Mouse (Mus musculus) CH12.LX (cell line): Measurements from ENCODE around the gene Ino80d. TPM values are rescaled to one million over a fixed set of nuclear protein-coding genes. Genes with fewer than 3 reads are reported as not detected.
A peak's percentile ranks its signal among the peaks of the same experiment; 100 is the strongest.

Experiments
- DNase-seq: peaks from one replicate; pipeline ENCODE4 v3.0.0-alpha.2; 2013; ENCODE audit errors: extremely low read depth
- H3K27ac ChIP-seq: 2 replicates; pipeline ENCODE4 v1.5.1; 2012; ENCODE audit warnings: low read depth, mild to moderate bottlenecking, control low read depth, moderate library complexity; ENCODE audit not compliant: insufficient read depth
- H3K27me3 ChIP-seq: replicated peaks from 2 replicates; pipeline ENCODE3; 2012; ENCODE audit warnings: inconsistent platforms
- H3K36me3 ChIP-seq, 2 experiments: replicated peaks in 1 of 2; 2 replicates each; pipeline versions ENCODE3 to v1.6.1; 2012; ENCODE audit warnings: inconsistent platforms in 1 of 2, low read length in 1 of 2, mild to moderate bottlenecking in 1 of 2, mixed read lengths in 1 of 2, moderate library complexity in 1 of 2; ENCODE audit not compliant: control insufficient read depth in 1 of 2, insufficient read depth in 1 of 2
- H3K4me1 ChIP-seq, 2 experiments: 2 replicates each; pipeline ENCODE4 v1.6.1; 2012; ENCODE audit warnings: inconsistent platforms in 1 of 2, moderate library complexity in 1 of 2; ENCODE audit not compliant: insufficient read depth in 2 of 2, control insufficient read depth in 1 of 2
- H3K4me2 ChIP-seq: 2 replicates; pipeline ENCODE4 v1.6.1; 2012; ENCODE audit warnings: low read depth, mild to moderate bottlenecking, control low read depth; ENCODE audit not compliant: poor library complexity, insufficient read depth, severe bottlenecking
- H3K4me3 ChIP-seq, 3 experiments: fragments of 150-350 bp in 1 of 3; sonication (generic) in 1 of 3; replicated peaks in 1 of 3; 2 replicates each; pipeline versions ENCODE3 to v1.5.1; 2011 to 2012; ENCODE audit warnings: low read depth in 2 of 3, low read length in 2 of 3, mild to moderate bottlenecking in 2 of 3, moderate library complexity in 2 of 3, control low read depth in 1 of 3, improper control_type of control experiment in 1 of 3, inconsistent platforms in 1 of 3, mixed read lengths in 1 of 3; ENCODE audit not compliant: poor library complexity in 1 of 3
- H3K79me2 ChIP-seq: replicated peaks from 2 replicates; pipeline ENCODE4 v1.6.1; 2012; ENCODE audit warnings: mild to moderate bottlenecking, moderate library complexity; ENCODE audit not compliant: control insufficient read depth, poor library complexity, insufficient read depth, severe bottlenecking; ENCODE audit errors: extremely low read depth
- H3K9ac ChIP-seq: 2 replicates; pipeline ENCODE4 v1.6.1; 2012; ENCODE audit warnings: low read depth, mild to moderate bottlenecking, control low read depth, moderate library complexity; ENCODE audit not compliant: insufficient read depth
- H3K9me3 ChIP-seq: replicated peaks from 2 replicates; pipeline ENCODE3; 2012; ENCODE audit warnings: low read length, inconsistent platforms, mixed read lengths
- BHLHE40 ChIP-seq: IDR thresholded peaks from 2 replicates; pipeline ENCODE4 v1.6.1; 2011; ENCODE audit warnings: mild to moderate bottlenecking, low read depth, low read length, improper control_type of control experiment
- CHD1 ChIP-seq: IDR thresholded peaks from 2 replicates; pipeline ENCODE4 v1.6.1; 2012; ENCODE audit warnings: low read depth, low read length, improper control_type of control experiment, inconsistent platforms
- CHD2 ChIP-seq: IDR thresholded peaks from 2 replicates; pipeline ENCODE4 v1.6.1; 2011; ENCODE audit warnings: low read length, improper control_type of control experiment
- CTCF ChIP-seq, 2 experiments: IDR thresholded peaks in 1 of 2; conservative IDR thresholded peaks in 1 of 2; 2 replicates each; pipeline ENCODE4 v1.5.1; 2011 to 2012; ENCODE audit warnings: low read depth in 2 of 2, low read length in 2 of 2, improper control_type of control experiment in 1 of 2, inconsistent platforms in 1 of 2, mild to moderate bottlenecking in 1 of 2, moderate library complexity in 1 of 2
- E2F4 ChIP-seq: IDR thresholded peaks from 2 replicates; pipeline ENCODE4 v1.6.1; 2011; ENCODE audit warnings: low read depth, low read length, improper control_type of control experiment; ENCODE audit not compliant: insufficient replicate concordance
- ELF1 ChIP-seq: IDR thresholded peaks from 2 replicates; pipeline ENCODE4 v1.6.1; 2014; ENCODE audit warnings: low read depth, mild to moderate bottlenecking, inconsistent platforms, low read length, improper control_type of control experiment
- ETS1 ChIP-seq: conservative IDR thresholded peaks from 2 replicates; pipeline ENCODE4 v1.6.1; 2012; ENCODE audit warnings: low read depth, mild to moderate bottlenecking, inconsistent platforms, low read length, improper control_type of control experiment, moderate library complexity
- GABPA ChIP-seq: IDR thresholded peaks from 2 replicates; pipeline ENCODE4 v1.6.1; 2012; ENCODE audit warnings: low read depth, low read length, improper control_type of control experiment, inconsistent platforms; ENCODE audit not compliant: insufficient replicate concordance
- HCFC1 ChIP-seq: IDR thresholded peaks from 2 replicates; pipeline ENCODE4 v1.6.1; 2012; ENCODE audit warnings: low read depth, mild to moderate bottlenecking, inconsistent platforms, low read length, improper control_type of control experiment
- IRF4 ChIP-seq: IDR thresholded peaks from 2 replicates; pipeline ENCODE4 v1.6.1; 2014; ENCODE audit warnings: low read depth, mild to moderate bottlenecking, inconsistent platforms, low read length, improper control_type of control experiment
- JUN ChIP-seq: IDR thresholded peaks from 2 replicates; pipeline ENCODE4 v1.6.1; 2011; ENCODE audit warnings: low read depth, mild to moderate bottlenecking, low read length, improper control_type of control experiment, moderate library complexity; ENCODE audit not compliant: insufficient read depth
- JUND ChIP-seq: conservative IDR thresholded peaks from 2 replicates; pipeline ENCODE4 v1.6.1; 2011; ENCODE audit warnings: low read depth, low read length, improper control_type of control experiment
- KAT2A ChIP-seq: IDR thresholded peaks from 2 replicates; pipeline ENCODE4 v1.6.1; 2012; ENCODE audit warnings: low read length, improper control_type of control experiment, inconsistent platforms; ENCODE audit not compliant: insufficient replicate concordance
- MAFK ChIP-seq: IDR thresholded peaks from 2 replicates; pipeline ENCODE4 v1.6.1; 2011; ENCODE audit warnings: low read length, improper control_type of control experiment; ENCODE audit not compliant: insufficient replicate concordance
- MAX ChIP-seq: IDR thresholded peaks from 2 replicates; pipeline ENCODE4 v1.6.1; 2011; ENCODE audit warnings: low read length, improper control_type of control experiment
- MAZ ChIP-seq: IDR thresholded peaks from 2 replicates; pipeline ENCODE4 v1.6.1; 2012; ENCODE audit warnings: low read depth, mild to moderate bottlenecking, inconsistent platforms, low read length, improper control_type of control experiment, moderate library complexity
- MEF2A ChIP-seq: IDR thresholded peaks from 2 replicates; pipeline ENCODE4 v1.6.1; 2014; ENCODE audit warnings: low read depth, mild to moderate bottlenecking, inconsistent platforms, low read length, improper control_type of control experiment, borderline replicate concordance
- MXI1 ChIP-seq: IDR thresholded peaks from 2 replicates; pipeline ENCODE4 v1.6.1; 2011; ENCODE audit warnings: mild to moderate bottlenecking, low read depth, low read length, improper control_type of control experiment
- MYC ChIP-seq: IDR thresholded peaks from 2 replicates; pipeline ENCODE4 v1.6.1; 2011; ENCODE audit warnings: low read depth, mild to moderate bottlenecking, improper control_type of control experiment, low read length
- NELFE ChIP-seq: IDR thresholded peaks from 2 replicates; pipeline ENCODE4 v1.6.1; 2011; ENCODE audit warnings: low read depth, low read length, improper control_type of control experiment
- NRF1 ChIP-seq: IDR thresholded peaks from 2 replicates; pipeline ENCODE4 v1.6.1; 2014; ENCODE audit warnings: low read depth, mild to moderate bottlenecking, inconsistent platforms, low read length, improper control_type of control experiment, moderate library complexity
- PAX5 ChIP-seq: IDR thresholded peaks from 2 replicates; pipeline ENCODE4 v1.6.1; 2012; ENCODE audit warnings: low read length, inconsistent platforms, mixed read lengths
- POLR2A ChIP-seq: IDR thresholded peaks from 2 replicates; pipeline ENCODE4 v1.6.1; 2011; ENCODE audit warnings: low read depth, mild to moderate bottlenecking, improper control_type of control experiment, low read length
- RAD21 ChIP-seq: IDR thresholded peaks from 2 replicates; pipeline ENCODE4 v1.6.1; 2011; ENCODE audit warnings: low read depth, mild to moderate bottlenecking, low read length, improper control_type of control experiment, moderate library complexity
- RCOR1 ChIP-seq: conservative IDR thresholded peaks from 2 replicates; pipeline ENCODE4 v1.6.1; 2012; ENCODE audit warnings: low read depth, mild to moderate bottlenecking, inconsistent platforms, low read length, improper control_type of control experiment
- SIN3A ChIP-seq: IDR thresholded peaks from 2 replicates; pipeline ENCODE4 v1.6.1; 2012; ENCODE audit warnings: low read length, improper control_type of control experiment, inconsistent platforms
- SMC3 ChIP-seq: IDR thresholded peaks from 2 replicates; pipeline ENCODE4 v1.6.1; 2011; ENCODE audit warnings: low read depth, low read length, improper control_type of control experiment
- TBP ChIP-seq: conservative IDR thresholded peaks from 2 replicates; pipeline ENCODE4 v1.6.1; 2011; ENCODE audit warnings: low read depth, low read length, improper control_type of control experiment
- TCF12 ChIP-seq: IDR thresholded peaks from 2 replicates; pipeline ENCODE4 v1.6.1; 2014; ENCODE audit warnings: low read depth, mild to moderate bottlenecking, inconsistent platforms, low read length, improper control_type of control experiment
- UBTF ChIP-seq: IDR thresholded peaks from 2 replicates; pipeline ENCODE4 v1.6.1; 2012; ENCODE audit warnings: low read depth, mild to moderate bottlenecking, inconsistent platforms, low read length, improper control_type of control experiment, moderate library complexity
- USF1 ChIP-seq: IDR thresholded peaks from 2 replicates; pipeline ENCODE4 v1.6.1; 2014; ENCODE audit warnings: low read depth, mild to moderate bottlenecking, inconsistent platforms, low read length, improper control_type of control experiment
- USF2 ChIP-seq: conservative IDR thresholded peaks from 2 replicates; pipeline ENCODE4 v1.6.1; 2011; ENCODE audit warnings: low read depth, low read length, improper control_type of control experiment
- ZKSCAN1 ChIP-seq: IDR thresholded peaks from 2 replicates; pipeline ENCODE4 v1.6.1; 2012; ENCODE audit warnings: low read depth, inconsistent platforms, low read length, improper control_type of control experiment, borderline replicate concordance
- ZMIZ1 ChIP-seq: IDR thresholded peaks from 2 replicates; pipeline ENCODE4 v1.6.1; 2012; ENCODE audit warnings: low read depth, mild to moderate bottlenecking, inconsistent platforms, low read length, improper control_type of control experiment
- ZNF384 ChIP-seq: IDR thresholded peaks from 2 replicates; pipeline ENCODE4 v1.6.1; 2012; ENCODE audit warnings: low read depth, low read length, improper control_type of control experiment, inconsistent platforms
- dilution Hi-C: fragments of 300-500 bp; cut with MboI; formaldehyde crosslinking; loops from 2 replicates; pipeline ENCODE4 v1.14.3; 2020; ENCODE audit warnings: low sequenced_read_pairs; ENCODE audit not compliant: extremely low pct_unique_long_range_greater_than_20kb, extremely low pct_ligation_motif_present
- in situ Hi-C: fragments of 300-500 bp; cut with MboI; formaldehyde crosslinking; loops from 3 replicates; pipeline ENCODE4 v1.14.3; 2019; ENCODE audit warnings: low sequenced_read_pairs, low pct_ligation_motif_present, low pct_unique_long_range_greater_than_20kb, mixed read lengths
- polyA plus RNA-seq: library from polyadenylated mRNA; unstranded; fragments of >175 nt; gene quantifications from 2 replicates; pipeline ENCODE4 v1.2.1, GENCODE M21; 2012; ENCODE audit warnings: low read depth; ENCODE audit not compliant: insufficient read length
- total RNA-seq, 2 experiments: library from RNA; depleted of rRNA; stranded (reverse); fragments of 300-350 nt in 1 of 2; fragments of >200 nt in 1 of 2; gene quantifications; 2 replicates each; pipeline ENCODE4 v1.2.3; 2012 to 2014

The Ino80d gene
- total RNA-seq (2012; rRNA removed) (5.8 and 6.0 TPM in 2 replicates), total RNA-seq (2014; rRNA removed) (3.4 and 4.6 TPM in 2 replicates), polyA plus RNA-seq (3.8 and 4.5 TPM in 2 replicates)

- DNase-seq = peak; percentile 93
- in situ Hi-C loops = no loop called here
- H3K4me3 ChIP-seq = peak within 1 kb of the TSS; percentile 74 to 86 (median 76)
- dilution Hi-C loops = no loop called here
- H3K9me3 ChIP-seq = no peaks in the 10 kb centered on the region
- H3K36me3 ChIP-seq = peaks cover 9 to 19% of the 10 kb centered on the region in 2 experiments
- peaks cover 72% of the 10 kb centered on the region for H3K79me2 ChIP-seq
- TF ChIP-seq JUND (no peak), MAX (no peak), MXI1 (peak; percentile 76; the same call in 1 of the 2 replicates), JUN (no peak), POLR2A (peak; percentile 77), ZKSCAN1 (peak; percentile 85), TBP (peak; percentile 73; the same call in 1 of the 2 replicates), GABPA (no peak), MAZ (peak; percentile 76), CTCF (conservative IDR thresholded peaks at IDR 0.05 in 1 of 2, IDR thresholded peaks at IDR 0.05 in 1 of 2; ENCODE audit: low read depth in 2 of 2, low read length in 2 of 2) (peak in 1 of 2 experiments; percentile 62; a peak in 3 of 4 replicates), USF1 (no peak), ZNF384 (peak; percentile 97), E2F4 (no peak), USF2 (no peak), ETS1 (no peak), MAFK (no peak), MEF2A (peak; percentile 32; the same call in 1 of the 2 replicates), NRF1 (no peak), RAD21 (peak; percentile 3), CHD2 (no peak), IRF4 (peak; percentile 48; the same call in 1 of the 2 replicates), BHLHE40 (0 out of 2 replicates have a peak, but pooled peaks have one; percentile 4), NELFE (no peak; the same call in 1 of the 2 replicates), HCFC1 (peak; percentile 66), MYC (no peak), ELF1 (no peak), TCF12 (0 out of 2 replicates have a peak, but pooled peaks have one; percentile 37), RCOR1 (no peak), PAX5 (no peak), ZMIZ1 (no peak), KAT2A (peak; percentile 68; the same call in 1 of the 2 replicates), UBTF (peak; percentile 100), SMC3 (no peak), SIN3A (peak; percentile 65; the same call in 1 of the 2 replicates), CHD1 (no peak)
- H3K27ac ChIP-seq = peak within 1 kb of the TSS; percentile 95
- no peaks in the 10 kb centered on the region for H3K27me3 ChIP-seq
- peak within 1 kb of the TSS; percentile 94 for H3K4me2 ChIP-seq
- H3K9ac ChIP-seq = peak within 1 kb of the TSS; percentile 100
- peaks cover 16 to 37% of the 10 kb centered on the region in 2 experiments for H3K4me1 ChIP-seq
Measured at GRCm38 (mm10) chr1:63114136-63114781, at the start of gene Ino80d. Gene Ino80d, minus strand, starts transcription at chr1:63114667.
